Mouse (Mus musculus): ENCODE results near the gene Uvrag.

Gene Uvrag

GRCm38 (mm10) chr7:99166159-99166558, 25.2 kb upstream of the Uvrag start:
- DNase-seq (ENCODE audit: low spot score in 2 of 2): no peak

GRCm38 (mm10) chr7:99164873-99165410, 24.0 kb upstream of the Uvrag start:
- no peak for DNase-seq (ENCODE audit: low spot score in 2 of 2)

DNA sequence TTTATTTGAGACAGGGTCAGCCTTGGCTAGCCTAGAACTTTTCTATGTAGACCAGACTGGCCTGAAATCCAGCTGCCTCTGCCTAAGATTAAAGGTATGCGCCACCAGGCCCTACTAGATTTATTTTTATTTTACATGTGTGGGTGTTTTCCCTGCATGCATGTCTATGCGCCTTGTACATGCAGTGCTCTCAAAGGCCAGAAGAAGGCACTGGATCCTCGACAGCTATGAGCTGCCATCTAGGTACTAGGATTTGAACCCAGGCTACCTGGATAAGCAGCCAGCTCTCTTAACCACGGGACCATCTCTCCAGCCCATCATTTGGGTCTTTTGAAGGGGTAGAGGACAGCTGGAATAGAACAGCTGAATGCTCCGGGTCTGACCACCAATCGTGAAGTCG, 21.5 kb upstream of the Uvrag start:
- no peak for DNase-seq (ENCODE audit: low spot score in 2 of 2)

- no peak for DNase-seq (ENCODE audit: low spot score in 2 of 2)
These were observed 21.0 kb upstream of the Uvrag start for GRCm38 (mm10) chr7:99161961-99162360.

DNA sequence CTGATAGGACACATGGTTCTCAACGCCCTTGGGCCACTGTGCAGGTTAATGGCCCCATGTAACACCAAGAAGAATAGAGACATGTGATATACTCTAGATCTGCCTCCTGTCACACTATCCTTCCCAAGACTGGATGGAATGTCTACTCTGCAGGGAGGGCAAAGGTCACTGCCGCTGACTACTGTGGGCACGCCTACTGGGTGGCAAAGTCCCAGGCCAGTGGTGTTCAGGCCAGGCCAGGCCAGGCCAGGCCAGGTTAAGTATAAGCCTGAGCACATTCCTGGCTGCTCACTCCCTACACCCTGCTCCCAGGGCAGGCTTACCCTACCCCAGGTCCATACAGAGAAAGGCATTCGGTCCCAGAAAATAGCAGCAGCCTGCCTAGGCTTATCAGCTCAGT, 20.6 kb upstream of the Uvrag start:
- DNase-seq (ENCODE audit: low spot score in 2 of 2): no peak

GRCm38 (mm10) chr7:99160995-99161394, 20.1 kb upstream of the Uvrag start:
- no peak for DNase-seq (ENCODE audit: low spot score in 2 of 2)

GRCm38 (mm10) chr7:99159446-99159845, 18.5 kb upstream of the Uvrag start:
- no peak for DNase-seq (ENCODE audit: low spot score in 2 of 2)

- DNase-seq (ENCODE audit: low spot score in 2 of 2): no peak
These were observed 18.0 kb upstream of the Uvrag start for GRCm38 (mm10) chr7:99158904-99159303.

GRCm38 (mm10) chr7:99158011-99158410, 17.1 kb upstream of the Uvrag start:
- no peak for DNase-seq (ENCODE audit: low spot score in 2 of 2)

DNA sequence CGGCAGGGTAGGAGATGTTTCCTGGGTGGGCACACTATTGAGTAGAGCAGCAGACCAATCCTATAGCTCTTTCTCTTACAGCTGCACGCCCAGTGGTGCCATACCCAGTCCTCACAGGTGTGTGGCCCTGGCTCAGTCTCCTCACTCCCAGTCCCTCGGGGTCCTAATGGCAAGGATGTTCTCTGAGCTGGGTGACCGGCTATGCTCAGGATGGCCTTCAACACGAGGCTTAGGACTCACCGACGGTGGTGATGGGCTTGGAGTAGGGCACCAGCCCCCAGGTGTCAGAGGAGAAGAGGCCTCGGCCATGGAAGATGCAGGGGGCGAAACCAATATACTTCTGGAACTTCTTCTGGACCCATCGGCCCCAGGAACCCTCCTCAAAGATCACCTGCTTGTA, 15.8 kb upstream of the Uvrag start:
- no peak for DNase-seq (ENCODE audit: low spot score in 2 of 2)

DNA sequence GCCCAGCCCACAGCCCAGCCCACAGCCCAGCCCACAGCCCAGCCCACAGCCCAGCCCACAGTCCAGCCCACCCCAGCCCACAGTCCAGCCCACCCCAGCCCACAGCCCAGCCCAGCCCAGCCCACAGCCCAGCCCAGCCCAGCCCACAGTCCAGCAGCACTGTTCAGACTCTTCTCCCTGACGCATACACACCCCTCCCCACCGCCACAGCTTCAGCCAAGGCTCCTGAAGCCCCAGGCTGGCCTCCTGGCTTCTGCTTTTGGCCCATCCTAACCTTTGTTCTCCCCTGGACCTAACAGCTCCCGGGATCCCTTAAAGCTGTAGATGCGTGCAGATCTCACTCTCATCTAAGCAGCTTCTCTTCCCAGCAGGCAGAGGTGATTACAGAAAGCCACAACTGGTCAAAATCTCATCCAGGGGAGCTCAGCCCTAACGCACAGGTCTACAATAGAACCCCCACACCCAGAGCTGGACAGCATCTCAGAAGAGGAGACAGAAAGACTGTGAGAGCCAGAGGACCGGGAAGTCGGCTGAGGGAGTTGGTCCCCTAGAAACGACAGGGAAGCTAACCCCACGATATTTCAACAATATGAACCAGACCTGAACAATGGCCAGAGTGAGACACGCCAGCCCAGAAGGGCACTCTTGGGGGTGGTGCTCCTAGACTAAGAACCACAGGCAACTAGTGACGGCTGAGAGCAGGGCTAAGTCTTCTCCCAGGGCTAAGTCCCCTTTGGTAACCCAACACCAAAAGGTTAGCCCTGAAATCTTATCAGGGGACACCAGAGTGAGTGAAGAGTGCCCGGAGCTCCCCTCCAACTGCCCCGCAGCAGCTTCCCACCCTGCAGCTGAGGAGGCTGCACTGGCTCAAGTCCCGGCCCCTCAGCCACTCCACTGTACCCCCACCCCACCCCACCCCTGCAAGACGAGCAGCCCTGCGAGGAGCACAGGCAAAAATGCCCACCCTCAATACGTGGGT, 14.7 kb upstream of the Uvrag start:
- peak in 1 of 2 experiments; percentile 47 for DNase-seq (ENCODE audit: low spot score in 2 of 2)

DNA sequence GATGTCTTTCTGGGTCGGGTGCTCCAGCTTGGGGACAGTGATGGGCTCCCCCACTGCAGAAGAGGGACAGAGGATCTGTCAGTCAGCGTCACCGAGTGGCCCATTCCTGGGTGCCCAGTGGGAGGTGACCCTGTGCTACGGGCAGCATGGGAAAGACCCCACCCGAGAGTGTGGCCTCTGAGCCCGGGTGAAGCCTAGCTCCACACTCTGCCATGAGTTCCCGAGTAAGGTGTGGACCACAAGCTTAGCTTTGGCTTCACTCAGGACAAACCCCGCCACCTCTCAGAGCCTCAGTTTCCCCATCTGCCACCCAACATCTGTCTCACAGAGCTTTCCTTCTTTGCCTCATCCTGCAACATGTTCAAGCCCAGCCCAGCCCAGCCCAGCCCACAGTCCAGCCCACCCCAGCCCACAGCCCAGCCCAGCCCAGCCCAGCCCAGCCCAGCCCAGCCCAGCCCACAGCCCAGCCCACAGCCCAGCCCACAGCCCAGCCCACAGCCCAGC, 13.8 kb upstream of the Uvrag start:
- DNase-seq (ENCODE audit: low spot score in 2 of 2): no peak

DNA sequence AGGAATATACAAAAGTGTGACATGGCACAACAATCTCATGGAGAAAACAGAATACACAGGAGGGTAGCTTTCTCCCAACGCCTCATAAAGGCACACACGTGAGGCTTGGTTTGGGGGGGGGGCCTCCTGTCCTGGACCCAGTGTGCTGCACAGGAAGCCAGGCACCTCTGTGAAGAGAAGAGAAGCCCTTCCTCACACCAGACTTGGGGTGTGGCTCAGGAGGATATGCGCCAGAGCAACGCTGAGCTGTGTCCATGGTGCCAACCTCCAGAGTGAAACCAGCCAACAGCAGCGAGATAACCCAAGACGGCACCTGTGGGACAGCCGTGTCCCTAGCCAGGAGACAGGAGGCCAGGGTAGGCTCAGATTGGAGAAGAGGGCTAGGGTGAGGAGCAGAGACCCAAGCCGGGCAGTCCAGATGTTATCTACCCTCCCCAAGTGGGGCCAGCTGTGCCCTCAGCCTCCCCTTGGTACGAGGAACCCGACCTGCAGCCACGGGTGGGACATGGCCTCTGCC, 12.8 kb upstream of the Uvrag start:
- DNase-seq (ENCODE audit: low spot score in 2 of 2): no peak

DNA sequence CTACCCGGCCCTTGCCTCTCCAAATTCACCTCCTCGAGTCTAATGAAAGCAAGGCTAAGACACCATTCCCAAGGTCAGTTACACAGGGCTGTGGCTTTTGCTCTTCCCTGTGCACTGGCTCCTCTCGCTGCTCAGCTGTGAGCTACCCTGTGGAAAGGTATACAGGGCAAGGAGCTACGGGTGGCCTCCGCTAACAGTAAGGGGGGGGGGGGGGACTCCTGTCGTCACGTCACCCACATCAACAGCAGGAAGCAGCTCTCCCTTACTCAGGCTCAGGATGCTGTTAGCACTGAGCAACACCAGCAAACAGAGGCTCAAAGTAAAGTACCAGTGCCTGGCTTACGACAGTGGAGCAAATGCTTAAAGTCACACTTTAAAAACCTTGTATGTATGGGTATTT, 11.8 kb upstream of the Uvrag start:
- DNase-seq (ENCODE audit: low spot score in 2 of 2): no peak

- DNase-seq (ENCODE audit: low spot score in 2 of 2): peak; percentile 92 to 94
These were observed 10.4 kb upstream of the Uvrag start for GRCm38 (mm10) chr7:99151342-99151741.

- DNase-seq (ENCODE audit: low spot score in 2 of 2): no peak
These were observed 8.1 kb upstream of the Uvrag start for GRCm38 (mm10) chr7:99149017-99149416.

DNA sequence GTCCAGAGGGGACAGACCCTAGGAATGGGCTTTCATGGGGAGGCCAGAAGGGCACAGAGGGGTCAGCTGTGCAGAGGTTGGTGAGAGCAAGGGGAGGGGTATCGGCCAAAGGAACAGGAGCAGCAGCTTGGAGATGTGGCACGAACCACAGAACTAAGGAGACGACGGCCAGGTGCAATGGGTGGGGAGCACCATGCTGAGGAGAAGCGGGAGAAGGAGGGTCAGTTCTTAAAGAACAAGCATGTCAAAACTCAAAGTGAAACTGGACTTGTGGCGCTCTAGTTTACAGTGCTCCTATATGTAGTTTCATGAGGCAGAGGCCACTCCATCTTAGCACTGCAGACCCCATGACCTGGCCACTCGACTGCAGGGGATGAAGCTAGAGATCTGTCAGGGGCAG, 6.6 kb upstream of the Uvrag start:
- no peak for DNase-seq (ENCODE audit: low spot score in 2 of 2)

GRCm38 (mm10) chr7:99146906-99147305, 6.0 kb upstream of the Uvrag start:
- DNase-seq (ENCODE audit: low spot score in 2 of 2): no peak

DNA sequence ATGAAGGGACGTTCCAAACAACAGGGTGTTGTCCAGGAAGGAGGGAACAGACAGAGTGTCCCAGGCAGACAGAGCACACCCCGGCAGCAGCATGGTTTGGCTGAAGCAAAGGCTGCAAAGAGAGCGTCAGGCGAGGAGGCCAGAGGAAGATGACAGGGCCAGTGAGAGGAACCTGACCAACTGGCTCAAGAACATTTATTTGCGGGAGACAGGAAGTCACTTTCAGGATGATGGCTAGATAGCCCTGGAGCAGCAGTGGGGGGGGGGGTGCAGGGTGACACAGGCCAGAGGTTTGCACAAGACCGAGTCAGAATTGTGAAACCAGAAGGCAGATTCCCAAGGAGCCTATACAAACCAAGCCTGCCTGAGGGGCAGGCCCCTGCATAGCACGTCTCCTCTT, 5.1 kb upstream of the Uvrag start:
- peak in 1 of 2 experiments; percentile 56 for DNase-seq (ENCODE audit: low spot score in 2 of 2)

DNA sequence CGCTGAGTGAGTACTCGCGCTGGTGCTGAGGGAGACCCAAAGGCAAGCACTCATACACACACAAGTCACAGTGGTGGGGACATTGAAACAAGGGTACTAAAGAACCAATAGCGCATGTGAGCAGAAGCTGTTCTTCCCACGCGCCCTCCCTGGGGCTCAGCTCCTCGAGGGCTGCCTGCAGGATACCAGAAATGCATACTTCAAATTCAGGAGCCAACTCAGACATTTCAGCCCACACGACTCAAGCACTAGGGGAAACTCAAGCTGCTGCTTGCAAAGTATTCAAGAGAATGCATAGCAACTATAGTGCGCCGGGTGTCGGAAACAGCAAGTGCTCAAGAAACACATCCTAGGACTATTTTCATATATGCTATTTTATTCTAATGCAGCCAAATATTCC, 3.7 kb upstream of the Uvrag start:
- DNase-seq (ENCODE audit: low spot score in 2 of 2): no peak

DNA sequence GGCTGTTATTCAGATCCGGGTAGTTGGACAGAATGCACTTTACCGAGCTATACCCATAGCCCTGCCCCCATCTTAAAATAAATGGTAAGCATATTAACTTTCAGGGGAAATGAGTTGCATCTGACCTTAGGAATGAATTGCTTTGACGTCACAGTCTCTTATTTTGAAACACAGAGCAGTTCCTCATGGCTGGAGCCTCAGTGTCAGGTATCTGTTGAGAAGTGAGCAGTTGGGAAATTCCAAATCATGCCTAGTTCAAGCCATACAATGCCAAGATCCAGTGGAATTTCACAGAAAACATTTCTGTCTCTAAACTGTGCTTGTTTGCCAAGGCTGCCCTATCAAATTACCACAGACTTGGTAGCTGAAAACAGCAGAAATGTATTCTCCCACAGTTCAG, 2.3 kb upstream of the Uvrag start:
- DNase-seq (ENCODE audit: low spot score in 2 of 2): no peak

DNA sequence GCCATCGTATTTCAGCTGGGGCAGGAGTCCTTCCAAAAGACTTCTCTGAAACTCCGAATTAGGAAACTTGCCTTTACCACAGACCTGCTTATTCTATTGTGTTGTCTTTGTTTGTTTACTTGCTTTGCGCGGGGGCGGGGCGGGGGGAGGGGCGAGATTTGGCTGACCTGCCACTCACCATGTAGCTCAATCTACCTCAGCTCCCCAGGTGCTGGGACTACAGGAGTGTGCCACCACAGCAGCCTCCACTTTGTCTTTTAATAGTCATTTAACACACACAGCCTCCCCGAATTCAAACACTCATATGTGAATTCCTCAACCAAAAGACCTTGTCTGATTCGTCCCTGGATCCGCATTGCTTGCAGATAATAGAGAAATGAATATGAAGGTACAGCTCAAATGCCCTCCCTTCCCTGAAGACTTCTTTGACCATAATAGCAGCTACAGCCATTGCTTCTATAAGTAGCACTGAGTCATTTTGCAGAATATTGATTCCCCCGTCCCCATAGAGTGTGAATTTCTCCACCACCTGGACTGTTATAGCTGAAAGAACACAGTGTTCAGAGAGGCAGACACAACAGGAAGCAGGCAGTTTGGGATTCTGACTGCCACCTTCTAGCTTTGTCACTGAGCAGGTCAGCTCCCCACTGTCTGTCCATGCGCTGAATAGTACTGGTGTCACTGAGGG, 1.1 kb upstream of the Uvrag start:
- DNase-seq (ENCODE audit: low spot score in 2 of 2): no peak
